Mouse (Mus musculus): ENCODE data around the gene Lrrc75a. TPM values are rescaled to one million over a fixed set of nuclear protein-coding genes. Genes with fewer than 3 reads are reported as not detected.

Gene Lrrc75a
- polyA plus RNA-seq, 1 experiment from 2014 or later, result 8.5 TPM

DNA sequence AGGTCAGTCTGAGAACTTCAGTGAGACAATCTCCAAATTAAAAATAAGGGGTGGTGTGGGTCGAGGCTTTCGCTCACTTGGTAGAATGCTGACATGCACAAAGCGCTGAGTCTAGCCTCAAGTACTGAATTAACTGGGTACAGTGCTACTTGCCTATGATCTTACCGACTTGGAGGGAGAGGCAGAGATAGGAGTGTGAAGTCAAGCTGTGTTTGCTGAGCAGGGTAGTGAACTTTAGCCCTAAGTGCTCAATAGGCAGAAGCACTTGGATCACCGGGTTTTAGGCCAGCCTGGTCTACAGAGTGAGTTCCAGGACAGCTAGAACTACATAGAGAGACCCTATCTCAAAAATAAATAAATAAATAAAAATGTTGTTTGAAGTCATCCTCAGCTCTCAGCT lies 91.1 kb downstream of the Lrrc75a start:
- H3K36me3 ChIP-seq, result peaks cover 29% of the 10 kb centered on the region
- ATAC-seq (ENCODE audit: low read depth), result no peak
- peaks cover 38% of the 10 kb centered on the region for H3K4me1 ChIP-seq (replicated peaks)
- H3K4me3 ChIP-seq, result no peak overlapping the region
- no peaks in the 10 kb centered on the region for H3K9me3 ChIP-seq
- WGBS, result 72% methylated on average over 5 of the region's 5 CpGs
- H3K27ac ChIP-seq (replicated peaks), result no peak overlapping the region
- H3K27me3 ChIP-seq, result no peaks in the 10 kb centered on the region
- H3K9ac ChIP-seq, result no peak overlapping the region
- H3K4me2 ChIP-seq, result no peak overlapping the region

DNA sequence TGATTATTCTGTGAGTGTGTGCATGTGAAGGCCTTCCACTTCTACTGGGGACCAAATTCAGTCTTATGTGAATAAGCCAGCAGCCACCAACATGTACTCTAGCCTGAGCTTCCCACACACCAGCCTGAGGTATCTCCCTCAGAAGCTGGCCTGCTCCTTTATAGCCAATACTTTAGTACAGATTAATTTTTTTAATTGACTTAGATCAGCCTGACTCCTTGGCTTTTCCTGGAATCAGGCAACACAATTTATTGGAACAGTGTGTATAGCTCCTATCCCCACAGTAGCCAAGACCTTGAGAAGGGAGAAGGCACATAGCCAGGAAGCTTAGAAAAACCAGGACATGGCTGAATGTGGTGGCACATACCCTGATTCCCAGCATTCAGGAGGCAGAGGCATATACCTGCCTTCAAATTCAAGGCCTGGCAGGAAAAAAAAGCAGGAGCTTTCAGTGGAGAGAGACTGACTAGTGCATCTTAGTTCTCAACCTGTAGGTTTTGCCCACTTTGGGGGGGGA lies 92.4 kb downstream of the Lrrc75a start:
- peaks cover 38% of the 10 kb centered on the region for H3K4me1 ChIP-seq (replicated peaks)
- H3K27ac ChIP-seq (replicated peaks), result no peak overlapping the region; the same call in 1 of the 2 replicates
- H3K27me3 ChIP-seq, result no peaks in the 10 kb centered on the region
- no peak for ATAC-seq (ENCODE audit: low read depth)
- H3K36me3 ChIP-seq, result peaks cover 29% of the 10 kb centered on the region
- no peak overlapping the region for H3K4me3 ChIP-seq
- no peaks in the 10 kb centered on the region for H3K9me3 ChIP-seq
- H3K4me2 ChIP-seq, result peak overlapping the region; percentile 99; the same call in 1 of the 2 replicates
- no peak overlapping the region for H3K9ac ChIP-seq

DNA sequence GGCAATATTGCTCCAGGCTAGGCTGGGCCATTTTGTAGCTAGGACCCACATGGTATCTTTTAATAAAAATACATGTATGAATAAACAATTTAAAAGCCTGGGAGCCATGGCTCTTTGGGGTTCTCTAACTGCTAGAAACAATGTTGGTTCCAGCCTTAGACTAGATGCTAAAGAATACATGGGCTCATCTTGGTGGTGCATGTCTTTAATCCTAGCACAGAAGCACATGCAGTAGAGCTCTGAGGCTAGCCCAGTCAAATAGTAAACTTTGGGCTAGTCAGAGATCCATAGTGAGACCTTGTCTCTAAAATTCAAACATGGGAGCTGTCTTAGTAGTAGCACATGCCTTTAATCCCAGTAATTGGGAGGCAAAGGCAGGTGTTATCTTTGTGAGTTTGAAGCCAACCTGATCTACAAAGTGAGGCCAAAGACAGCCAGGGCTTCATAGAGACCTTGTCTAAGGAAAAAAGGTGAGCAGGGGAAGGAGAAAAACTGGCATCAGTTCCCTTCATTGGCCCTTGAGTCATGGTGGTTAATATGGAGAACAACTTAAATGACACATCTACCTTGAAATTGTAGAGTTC lies 93.3 kb downstream of the Lrrc75a start:
- Histone ChIP-seq H3K4me1 (replicated peaks) (peaks cover 34% of the 10 kb centered on the region), H3K27me3 (no peaks in the 10 kb centered on the region), H3K4me2 (peak overlapping the region; percentile 99), H3K9me3 (no peaks in the 10 kb centered on the region), H3K4me3 (peak overlapping the region; percentile 56), H3K36me3 (peaks cover 29% of the 10 kb centered on the region), H3K9ac (0 out of 2 replicates have a peak overlapping the region, but pooled peaks have one; percentile 34), H3K27ac (replicated peaks) (no peak overlapping the region)
- no peak for ATAC-seq (ENCODE audit: low read depth)

Other genes with a start within 250 kb of the Lrrc75a start
- gene Pigl, start 190.1 kb downstream of the Lrrc75a start, polyA plus RNA-seq (2015; fragmentation: Nextera tagmentation; extraction: Ambion mirVana), result 7.7 and 9.5 TPM in 2 replicates
- gene Ncor1, start 190.0 kb downstream of the Lrrc75a start, polyA plus RNA-seq (2015; fragmentation: Nextera tagmentation; extraction: Ambion mirVana), result 185 and 190 TPM in 2 replicates
- gene Cenpv, start 109.3 kb downstream of the Lrrc75a start, polyA plus RNA-seq (2015; fragmentation: Nextera tagmentation; extraction: Ambion mirVana), result 52.2 and 62.6 TPM in 2 replicates
- gene Ubb, start 97.4 kb downstream of the Lrrc75a start, polyA plus RNA-seq (2015; fragmentation: Nextera tagmentation; extraction: Ambion mirVana), result 4,310 and 4,558 TPM in 2 replicates
- 23.1 and 25.0 TPM in 2 replicates for gene Trpv2, start 74.0 kb downstream of the Lrrc75a start, polyA plus RNA-seq (2015; fragmentation: Nextera tagmentation; extraction: Ambion mirVana)
- gene Mmgt2, start 141 bp upstream of the Lrrc75a start, polyA plus RNA-seq (2015; fragmentation: Nextera tagmentation; extraction: Ambion mirVana), result 21.4 and 25.6 TPM in 2 replicates
- 18.7 and 18.9 TPM in 2 replicates for gene Zfp287, start 83.4 kb upstream of the Lrrc75a start, polyA plus RNA-seq (2015; fragmentation: Nextera tagmentation; extraction: Ambion mirVana)
- gene Gm10428, start 104.6 kb upstream of the Lrrc75a start, polyA plus RNA-seq (2015; fragmentation: Nextera tagmentation; extraction: Ambion mirVana), result not detected in 2 replicates
- gene Zfp286, start 140.9 kb upstream of the Lrrc75a start, polyA plus RNA-seq (2015; fragmentation: Nextera tagmentation; extraction: Ambion mirVana), result 30.2 and 34.5 TPM in 2 replicates
- gene Trim16, start 171.7 kb upstream of the Lrrc75a start, polyA plus RNA-seq (2015; fragmentation: Nextera tagmentation; extraction: Ambion mirVana), result 9.6 and 10.2 TPM in 2 replicates
- gene Fbxw10, start 198.5 kb upstream of the Lrrc75a start, polyA plus RNA-seq (2015; fragmentation: Nextera tagmentation; extraction: Ambion mirVana), result 0.39 and 0.52 TPM in 2 replicates
- 46.9 and 58.4 TPM in 2 replicates for gene Tvp23b, start 230.9 kb upstream of the Lrrc75a start, polyA plus RNA-seq (2015; fragmentation: Nextera tagmentation; extraction: Ambion mirVana)